Mouse (Mus musculus): ENCODE measurements around the gene Foxp2.
A peak's percentile ranks its signal among the peaks of the same experiment; 100 is the strongest.

The Foxp2 gene

GRCm38 (mm10) chr6:15120916-15121315 is 219.8 kb downstream of the Foxp2 start:
- peak; percentile 2 to 7 for DNase-seq

DNA sequence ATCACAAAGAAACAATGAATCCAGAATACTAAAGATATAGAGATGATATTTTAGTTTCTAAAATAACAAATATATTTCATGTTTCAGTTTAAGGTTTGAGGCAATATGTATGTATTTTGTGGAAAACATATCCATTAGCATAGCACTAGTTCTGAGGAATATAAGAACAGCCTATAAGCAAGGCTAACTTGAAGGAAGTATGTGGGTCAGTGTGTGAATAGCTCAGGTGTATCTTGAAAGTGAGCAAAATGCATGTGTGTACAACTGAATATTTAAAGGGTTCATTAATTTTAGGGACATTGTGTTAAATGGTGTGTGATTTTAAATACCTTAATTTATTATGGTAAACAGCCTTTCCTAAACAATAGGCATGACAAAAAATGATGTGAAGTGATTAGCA is 220.2 kb downstream of the Foxp2 start:
- no peak for DNase-seq

GRCm38 (mm10) chr6:15130142-15130541 is 229.0 kb downstream of the Foxp2 start:
- no peak for DNase-seq

DNA sequence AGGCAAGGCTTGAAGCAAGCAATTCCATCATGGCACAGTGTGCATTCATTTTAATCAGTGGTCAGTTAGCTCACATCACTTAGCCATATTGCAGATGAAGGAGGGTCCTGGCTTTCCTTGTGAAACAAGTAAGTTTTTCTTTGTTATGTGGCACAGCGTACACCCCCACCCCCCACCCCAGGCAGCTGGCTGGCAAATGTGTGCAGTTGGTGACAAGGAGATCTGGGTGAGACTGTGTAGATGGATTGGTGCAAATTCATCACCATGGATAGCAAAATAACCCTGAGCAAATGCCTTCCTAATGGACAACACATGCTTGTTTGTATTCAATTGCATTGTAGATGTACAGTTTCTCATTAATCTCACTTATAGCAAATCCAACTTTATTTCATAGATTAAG is 240.9 kb downstream of the Foxp2 start:
- DNase-seq, result no peak

GRCm38 (mm10) chr6:15151619-15152018 is 250.5 kb downstream of the Foxp2 start:
- peak; percentile 6 to 13 for DNase-seq

DNA sequence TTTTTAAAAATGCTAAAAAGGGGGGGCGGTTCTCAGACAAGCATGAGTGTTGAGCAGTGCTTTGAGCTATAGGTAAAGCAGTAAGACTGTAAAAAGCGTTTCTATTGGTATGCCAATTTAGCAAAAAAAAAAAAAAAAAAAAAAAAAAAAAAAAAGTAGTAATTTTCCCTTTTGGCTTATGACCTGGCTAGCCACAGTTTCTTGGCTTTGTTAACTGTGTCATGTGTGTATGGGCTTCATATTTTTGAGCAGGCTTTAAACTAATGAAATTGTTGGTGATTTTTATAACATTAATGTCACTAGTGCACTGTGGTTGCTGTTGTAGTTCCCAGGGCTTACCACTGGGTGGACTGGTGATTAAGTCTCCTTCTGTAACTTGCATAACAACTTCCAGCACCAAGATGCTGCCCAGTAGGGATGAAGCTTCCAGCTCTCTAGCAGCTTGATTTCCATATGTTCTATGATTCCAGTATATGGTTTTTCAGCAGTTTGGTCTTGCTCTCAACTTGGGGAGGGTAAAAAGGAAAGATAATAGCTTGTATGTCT is 262.4 kb downstream of the Foxp2 start:
- peak; percentile 17 to 20 for DNase-seq

GRCm38 (mm10) chr6:15176754-15177153 is 275.6 kb downstream of the Foxp2 start:
- DNase-seq, result peak in 1 of 2 experiments; percentile 19

DNA sequence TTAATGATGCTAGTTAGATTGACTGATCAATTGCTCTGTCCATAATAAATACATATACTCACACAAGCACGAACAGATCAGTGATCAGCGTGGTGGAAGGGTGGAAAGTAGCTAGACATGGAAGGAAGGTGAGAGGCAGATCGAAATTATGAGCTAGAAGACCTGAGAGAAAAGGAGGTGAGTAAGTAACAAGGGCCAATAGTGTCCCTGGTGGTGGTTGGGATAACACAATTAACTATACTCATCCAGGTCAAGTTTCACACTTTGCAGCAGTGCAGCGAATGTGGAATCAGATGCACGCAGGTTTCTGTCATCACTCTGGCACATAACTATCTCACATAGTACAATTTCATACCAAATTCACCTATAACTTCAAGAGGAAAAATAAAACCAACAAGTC is 291.7 kb downstream of the Foxp2 start:
- no peak for DNase-seq

GRCm38 (mm10) chr6:15242176-15242942 is 341.2 kb downstream of the Foxp2 start:
- DNase-seq, result peak; percentile 10 to 27

- peak; percentile 43 to 45 for DNase-seq
Measured at GRCm38 (mm10) chr6:15257393-15257792, 356.2 kb downstream of the Foxp2 start.

- peak in 1 of 2 experiments; percentile 1 for DNase-seq
Measured at GRCm38 (mm10) chr6:15257893-15258292, 356.7 kb downstream of the Foxp2 start.

DNA sequence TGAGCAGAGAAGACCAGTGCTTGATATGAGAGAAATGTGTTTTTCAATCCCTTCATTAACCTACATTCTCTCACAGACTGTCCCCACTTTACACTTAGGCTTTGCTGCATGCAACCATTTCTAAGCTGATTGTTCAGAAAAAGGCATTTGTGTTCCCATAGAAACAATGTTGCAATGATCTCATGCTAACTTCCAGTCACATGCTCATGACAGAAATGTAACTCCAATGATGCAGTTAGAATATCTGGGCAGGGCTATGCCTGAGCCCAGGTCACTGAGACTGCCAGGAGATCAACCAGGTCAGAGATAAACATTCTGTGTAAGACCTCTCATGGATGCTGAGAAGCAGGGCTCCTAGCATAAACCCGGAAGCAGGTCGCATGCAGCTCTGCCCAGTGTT is 367.0 kb downstream of the Foxp2 start:
- no peak for DNase-seq

DNA sequence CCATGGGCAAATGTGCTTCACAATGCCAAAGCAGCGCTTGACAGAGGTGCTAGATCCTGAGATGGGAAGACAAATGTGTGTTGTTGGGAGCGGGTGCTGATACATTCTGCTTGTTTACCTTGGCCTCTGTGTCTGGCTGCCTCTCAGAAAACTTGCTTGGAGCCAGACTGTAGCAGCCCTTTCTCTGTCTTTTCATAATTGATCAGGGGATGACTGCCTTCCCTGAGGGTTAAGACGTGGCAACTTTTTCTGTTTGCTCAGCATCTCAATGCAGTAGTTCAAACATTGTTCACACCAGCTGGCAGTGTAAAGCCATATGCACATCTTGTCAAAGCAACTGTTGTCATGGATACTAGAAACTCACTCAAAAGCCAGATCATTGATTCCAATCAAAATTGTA is 384.1 kb downstream of the Foxp2 start:
- no peak for DNase-seq

- DNase-seq, result no peak
Measured at GRCm38 (mm10) chr6:15294081-15294480, 392.9 kb downstream of the Foxp2 start.

- peak; percentile 76 to 78 for DNase-seq
Measured at GRCm38 (mm10) chr6:15299279-15299678, 398.1 kb downstream of the Foxp2 start.

DNA sequence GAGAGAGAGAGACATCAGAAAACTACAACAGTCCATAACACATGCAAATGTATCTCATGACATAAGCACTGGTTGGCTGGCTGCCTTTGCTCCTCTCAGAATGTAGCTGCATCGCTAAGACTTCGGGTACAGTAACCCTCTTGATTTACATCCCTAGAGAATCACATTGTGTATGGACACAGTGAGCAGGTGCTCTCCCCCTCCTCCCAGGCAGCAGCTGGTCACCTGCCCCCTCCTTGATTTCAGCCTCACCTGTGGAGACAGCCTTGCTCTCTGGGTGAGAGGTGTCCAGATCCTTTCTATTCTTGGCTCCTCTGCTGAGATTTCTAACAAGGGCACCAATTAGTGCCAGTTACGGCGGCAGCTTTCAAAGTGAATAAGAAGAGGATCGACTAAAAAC is 409.5 kb downstream of the Foxp2 start:
- peak; percentile 30 to 46 for DNase-seq

DNA sequence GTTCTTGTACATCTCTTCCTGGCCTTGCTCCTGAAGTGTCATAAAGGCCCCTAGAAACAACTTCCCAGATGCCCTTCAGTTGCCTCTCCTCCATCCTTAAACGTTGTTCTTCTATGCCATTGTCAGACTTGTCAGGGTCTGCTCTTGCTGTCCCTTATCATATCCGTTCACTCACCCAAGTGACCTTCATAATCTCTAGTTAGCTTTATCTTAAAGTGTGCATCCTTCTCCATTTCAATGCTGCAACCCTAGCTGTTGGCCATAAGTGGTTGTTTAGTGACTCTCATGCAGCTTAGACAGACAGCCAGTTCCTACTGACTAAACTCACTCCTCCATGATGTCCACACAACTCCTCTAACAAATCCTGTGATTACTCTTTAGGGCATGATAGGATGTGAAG is 415.8 kb downstream of the Foxp2 start:
- no peak for DNase-seq

DNA sequence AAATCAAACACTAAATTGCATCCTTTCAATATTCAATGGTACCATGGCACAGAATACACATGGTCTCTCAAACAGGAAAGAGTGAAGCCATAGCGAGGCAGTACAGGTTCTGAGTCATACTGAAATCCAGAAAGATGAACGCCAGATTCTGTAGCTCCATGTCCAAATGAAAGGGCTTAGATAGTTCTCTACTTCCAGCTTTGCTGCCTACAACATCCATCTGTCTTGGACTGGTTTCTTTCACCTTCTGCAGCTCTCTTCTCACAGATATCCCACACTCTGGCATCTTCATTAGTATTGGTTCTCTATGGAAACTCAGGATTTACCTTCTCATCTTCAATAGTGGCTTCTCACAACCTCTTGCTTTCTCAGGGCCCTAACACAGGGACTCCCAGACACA is 417.2 kb downstream of the Foxp2 start:
- no peak for DNase-seq

GRCm38 (mm10) chr6:15321551-15321974 is 420.4 kb downstream of the Foxp2 start:
- DNase-seq, result peak in 1 of 2 experiments; percentile 3

DNA sequence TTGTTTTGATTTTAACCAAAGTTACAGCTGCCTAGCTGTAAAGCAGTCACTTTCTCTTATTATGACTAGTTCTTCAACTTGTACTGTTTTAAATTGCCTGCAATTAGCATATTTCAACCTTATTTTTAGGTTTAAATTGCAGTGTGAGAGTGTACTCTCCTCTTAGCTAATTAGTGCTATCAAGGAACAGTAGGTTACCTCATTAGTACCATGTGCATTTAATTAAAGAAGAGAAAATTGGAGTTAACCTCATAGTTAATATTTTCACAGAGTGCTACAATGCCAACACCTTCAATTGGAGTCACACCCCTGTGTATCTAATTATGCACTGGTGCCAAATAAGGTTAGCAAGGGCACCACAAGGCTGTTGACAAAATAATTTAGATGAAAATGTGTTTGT is 421.9 kb downstream of the Foxp2 start:
- DNase-seq, result no peak

GRCm38 (mm10) chr6:15347705-15348104 is 446.6 kb downstream of the Foxp2 start:
- no peak for DNase-seq

DNA sequence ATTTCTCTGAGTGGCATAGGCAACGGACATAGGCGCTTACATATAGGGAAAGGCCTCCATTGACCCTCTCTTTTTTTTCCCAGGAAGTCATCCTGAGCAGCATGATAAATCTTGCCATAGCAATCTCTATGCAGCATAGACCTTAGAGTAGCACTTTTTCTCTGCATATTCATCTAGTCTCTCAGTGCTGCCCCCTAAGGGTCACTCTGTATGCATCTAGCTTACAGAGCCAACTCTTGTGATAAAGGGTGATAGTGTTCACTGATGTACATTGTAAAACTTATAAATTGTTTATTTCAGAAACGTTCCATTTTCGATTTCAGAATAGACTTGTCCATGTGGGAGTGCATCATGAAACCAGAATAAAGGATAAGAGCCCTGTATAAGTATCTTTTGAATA is 454.7 kb downstream of the Foxp2 start:
- DNase-seq, result peak; percentile 25 to 26

- no peak for DNase-seq
Measured at GRCm38 (mm10) chr6:15370281-15370680, 469.1 kb downstream of the Foxp2 start.

DNA sequence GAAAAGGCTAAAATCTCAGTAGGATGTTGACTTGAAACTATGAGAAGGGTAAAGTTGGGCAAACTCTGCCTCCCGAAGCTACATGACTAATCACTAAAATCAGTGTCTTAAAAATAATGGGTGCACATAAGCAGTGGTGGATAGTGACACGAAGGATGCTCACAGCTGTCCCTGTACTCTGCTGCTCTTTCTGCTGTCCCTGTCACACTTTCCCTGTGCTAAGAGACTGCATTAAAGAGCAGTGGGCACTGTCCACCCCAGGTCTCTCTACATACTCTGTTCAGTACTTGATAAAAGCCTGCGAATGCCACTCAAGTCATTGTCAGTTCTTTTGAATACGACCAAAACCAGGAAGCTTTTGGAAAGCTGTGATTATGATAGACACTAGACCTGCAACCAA is 469.7 kb downstream of the Foxp2 start:
- no peak for DNase-seq

DNA sequence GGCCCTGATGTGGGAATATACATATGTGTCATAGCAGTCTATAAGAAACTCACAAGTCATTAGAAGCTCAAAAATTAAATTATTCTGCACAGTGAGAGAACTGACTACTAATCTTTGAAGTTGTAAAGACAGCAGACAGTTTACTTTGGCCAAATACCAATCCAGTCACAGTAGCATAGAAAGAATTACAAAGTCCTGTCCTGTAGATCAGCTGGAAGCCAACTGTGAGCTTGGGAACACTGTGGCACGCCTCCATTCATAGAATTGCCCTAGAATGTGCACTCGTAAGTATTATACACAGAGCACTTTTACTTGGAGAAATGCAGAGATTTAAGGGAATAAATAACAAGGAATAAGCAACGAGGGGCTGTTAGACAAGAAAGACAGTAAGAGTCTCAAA is 472.5 kb downstream of the Foxp2 start:
- no peak for DNase-seq
